Mouse (Mus musculus) cerebellum, postnatal 4 days (tissue): Measurements from ENCODE around the gene Nfkb1.

Experiments
- DNase-seq, 2 experiments: peaks; one replicate each; pipeline ENCODE4 v3.0.0; 2022; ENCODE audit warnings: low spot score in 2 of 2, mixed read lengths in 1 of 2

Nfkb1 gene

GRCm38 (mm10) chr3:135586471-135586880, 104.9 kb downstream of the Nfkb1 start:
- no peak for DNase-seq

GRCm38 (mm10) chr3:135586060-135586459, 105.3 kb downstream of the Nfkb1 start:
- DNase-seq, result no peak

- no peak for DNase-seq
These were observed 105.9 kb downstream of the Nfkb1 start for GRCm38 (mm10) chr3:135585482-135585881.

GRCm38 (mm10) chr3:135582246-135582645, 109.1 kb downstream of the Nfkb1 start:
- DNase-seq, result no peak

GRCm38 (mm10) chr3:135581606-135582117, 109.7 kb downstream of the Nfkb1 start:
- peak in 1 of 2 experiments; percentile 26 for DNase-seq

GRCm38 (mm10) chr3:135580439-135581275, 110.7 kb downstream of the Nfkb1 start:
- no peak for DNase-seq

- no peak for DNase-seq
These were observed 112.2 kb downstream of the Nfkb1 start for GRCm38 (mm10) chr3:135579179-135579578.

- no peak for DNase-seq
These were observed 112.7 kb downstream of the Nfkb1 start for GRCm38 (mm10) chr3:135578588-135579140.

- no peak for DNase-seq
These were observed 116.2 kb downstream of the Nfkb1 start for GRCm38 (mm10) chr3:135575126-135575525.

- no peak for DNase-seq
These were observed 118.3 kb downstream of the Nfkb1 start for GRCm38 (mm10) chr3:135573051-135573450.

GRCm38 (mm10) chr3:135571540-135571939, 119.8 kb downstream of the Nfkb1 start:
- DNase-seq, result no peak

- DNase-seq, result no peak
These were observed 122.7 kb downstream of the Nfkb1 start for GRCm38 (mm10) chr3:135568633-135569032.

GRCm38 (mm10) chr3:135567888-135568287, 123.5 kb downstream of the Nfkb1 start:
- DNase-seq, result no peak

- no peak for DNase-seq
These were observed 126.0 kb downstream of the Nfkb1 start for GRCm38 (mm10) chr3:135565306-135565705.

GRCm38 (mm10) chr3:135564706-135565105, 126.6 kb downstream of the Nfkb1 start:
- no peak for DNase-seq

- no peak for DNase-seq
These were observed 128.1 kb downstream of the Nfkb1 start for GRCm38 (mm10) chr3:135563163-135563689.

GRCm38 (mm10) chr3:135562036-135562435, 129.3 kb downstream of the Nfkb1 start:
- DNase-seq, result no peak

- DNase-seq, result no peak
These were observed 134.3 kb downstream of the Nfkb1 start for GRCm38 (mm10) chr3:135556851-135557662.

GRCm38 (mm10) chr3:135556052-135556587, 135.2 kb downstream of the Nfkb1 start:
- no peak for DNase-seq

- no peak for DNase-seq
These were observed 136.2 kb downstream of the Nfkb1 start for GRCm38 (mm10) chr3:135555192-135555591.

- DNase-seq, result no peak
These were observed 138.5 kb downstream of the Nfkb1 start for GRCm38 (mm10) chr3:135552874-135553273.

- no peak for DNase-seq
These were observed 144.0 kb downstream of the Nfkb1 start for GRCm38 (mm10) chr3:135547298-135547697.
